Mouse (Mus musculus): Measurements from ENCODE around the gene Trim47. TPM values are rescaled to one million over a fixed set of nuclear protein-coding genes. Genes with fewer than 3 reads are reported as not detected.

Trim47 gene
- total RNA-seq, 2 experiments from 2014 or later, result 21.9 to 31.7 TPM

DNA sequence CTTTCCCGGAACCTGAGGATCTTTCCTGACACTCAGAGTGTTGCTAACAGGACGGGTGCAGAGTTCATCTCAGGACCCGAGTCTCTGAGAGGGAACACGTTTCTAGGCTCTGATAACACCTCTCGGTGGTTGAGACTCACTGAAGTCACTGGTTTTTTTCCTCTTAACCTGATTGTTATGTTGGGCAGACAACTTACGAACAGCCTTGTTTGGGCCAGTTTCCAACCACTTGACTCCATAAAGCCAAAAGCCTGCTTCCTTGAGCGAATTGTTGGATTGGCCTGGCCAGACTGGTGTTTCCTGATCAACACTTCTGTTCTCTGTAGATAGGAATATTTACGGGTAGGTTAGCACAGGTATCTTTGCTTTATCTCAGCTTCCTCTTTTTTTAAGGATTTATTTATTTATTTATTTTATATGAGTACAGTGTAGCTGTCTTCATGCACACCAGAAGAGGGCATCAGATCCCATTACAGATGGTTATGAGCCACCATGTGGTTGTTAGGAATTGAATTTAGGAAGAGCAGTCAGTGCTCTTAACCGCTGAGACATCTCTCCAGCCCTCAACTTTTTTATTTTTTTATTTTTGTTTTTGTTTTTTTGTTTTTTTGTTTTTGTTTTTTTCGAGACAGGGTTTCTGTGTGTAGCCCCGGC, 38.1 kb downstream of the Trim47 start:
- DNase-seq, result no peak

GRCm38 (mm10) chr11:116088188-116088587, 38.8 kb downstream of the Trim47 start:
- DNase-seq, result no peak

- DNase-seq, result peak; percentile 90
Observed at GRCm38 (mm10) chr11:116087194-116088130, 39.5 kb downstream of the Trim47 start.

DNA sequence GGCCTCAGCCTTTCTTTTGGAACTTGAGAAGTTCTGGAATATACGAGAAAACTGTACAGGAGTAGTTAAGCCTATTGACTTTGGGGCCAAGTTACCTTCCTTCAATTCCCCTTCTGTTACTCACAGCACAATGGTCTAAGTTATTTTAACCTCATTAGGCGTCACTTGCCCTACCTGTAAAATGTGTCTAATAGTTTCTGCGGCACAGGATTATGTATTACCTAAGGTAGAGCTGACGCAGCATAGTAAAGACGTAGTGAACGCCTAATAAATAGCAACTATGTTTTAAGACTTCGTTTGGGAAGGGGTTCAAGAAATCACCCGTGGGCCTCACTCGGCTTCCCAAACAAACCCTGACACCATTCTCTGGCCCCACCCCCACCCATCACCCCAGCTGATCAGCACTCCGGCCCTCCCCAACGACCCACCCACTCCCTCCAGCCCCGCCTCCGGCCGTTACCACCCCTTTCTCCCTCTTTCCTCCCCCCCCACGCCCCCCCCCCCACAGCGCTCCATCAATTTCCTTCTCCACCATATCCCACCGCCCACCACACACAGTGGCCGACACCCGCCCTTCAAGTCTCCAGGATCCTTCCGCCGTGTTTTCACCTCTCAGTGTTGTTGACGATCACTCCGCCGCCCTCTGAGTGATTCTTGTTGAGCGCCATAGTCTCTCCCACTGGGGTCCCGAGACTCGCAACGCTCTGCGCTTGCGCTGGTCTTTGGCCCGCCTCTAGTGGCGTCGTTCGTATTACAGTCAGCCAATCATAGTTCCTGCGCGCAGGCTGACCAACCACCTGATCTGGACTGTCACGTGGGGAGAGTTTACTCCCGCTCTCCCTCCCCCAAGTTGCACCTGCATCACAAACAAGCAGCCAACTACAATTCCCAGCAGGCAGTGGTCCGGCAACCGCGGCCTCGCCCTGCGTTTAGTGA, 40.5 kb downstream of the Trim47 start, which contains the start of gene Wbp2:
Wbp2 (minus strand) TSS at position 738 of the 936 bp plus-strand sequence.
- DNase-seq, result peak; percentile 96

DNA sequence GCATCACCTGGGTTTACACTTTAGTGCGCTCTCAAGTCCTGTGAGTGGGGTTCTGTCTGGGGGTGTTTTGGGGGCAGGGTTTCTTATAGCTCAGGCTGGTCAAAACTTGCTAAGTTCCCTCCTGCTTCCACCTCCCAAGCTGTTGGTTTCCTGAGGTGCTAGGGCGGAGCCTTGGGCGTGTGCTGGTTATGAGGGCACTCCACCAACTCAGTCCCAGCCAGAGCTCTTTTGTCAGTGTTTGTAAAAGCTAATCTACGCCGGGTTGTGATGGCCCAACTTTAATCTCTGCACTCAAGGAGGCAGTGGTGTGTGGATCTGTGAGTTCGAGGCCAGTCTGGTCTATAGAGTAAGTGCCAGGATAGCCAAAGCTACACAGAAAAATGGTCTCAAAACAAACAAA, 42.8 kb downstream of the Trim47 start:
- DNase-seq, result no peak

DNA sequence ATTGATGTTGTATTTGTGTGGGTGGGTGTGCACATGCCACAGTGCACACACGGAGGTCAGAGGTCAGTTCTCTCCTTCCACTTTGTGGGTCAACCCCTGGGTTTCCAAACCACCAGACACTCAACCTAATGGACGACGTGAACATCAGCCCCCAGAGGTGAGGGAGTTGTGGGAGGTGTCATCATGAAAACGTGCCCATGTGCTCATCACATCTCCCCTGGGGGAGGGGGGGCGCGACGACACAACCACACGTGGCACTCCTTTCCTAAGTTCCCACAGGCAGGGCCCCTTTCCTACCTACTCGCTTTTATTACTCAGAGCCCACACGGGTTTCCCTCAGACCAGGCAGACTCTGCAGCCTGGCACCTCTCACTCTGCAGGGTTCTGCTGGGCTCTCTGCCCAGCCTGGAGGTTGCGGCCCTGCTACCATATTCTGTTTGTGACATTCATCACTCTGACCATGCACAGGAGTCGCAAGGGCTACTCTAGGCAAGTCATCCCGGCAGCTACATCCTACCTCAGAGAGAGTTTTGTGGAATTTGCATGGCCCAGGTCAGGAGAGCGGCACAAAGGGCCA, 43.8 kb downstream of the Trim47 start:
- DNase-seq, result no peak

DNA sequence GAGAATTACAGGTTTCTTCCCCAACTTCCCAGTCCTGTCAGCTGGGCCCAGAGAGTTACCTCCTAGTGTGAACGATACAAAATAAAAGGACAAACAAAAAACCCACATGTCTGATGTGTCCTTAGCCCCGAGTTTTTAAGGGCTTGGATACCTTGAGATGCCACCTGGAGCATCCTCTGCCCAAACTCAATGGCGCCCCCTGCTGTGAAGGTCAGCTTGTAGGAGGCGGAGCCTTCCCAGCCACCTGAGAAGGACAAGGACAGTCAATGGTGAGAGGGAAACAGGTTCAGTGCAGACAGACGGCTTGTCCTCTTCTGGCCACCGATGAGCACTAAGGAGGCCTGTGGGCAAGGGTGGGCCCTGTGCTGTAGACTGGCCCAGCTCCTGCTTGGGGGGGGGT, 45.9 kb downstream of the Trim47 start:
- peak; percentile 66 for DNase-seq

- no peak for DNase-seq
Observed at GRCm38 (mm10) chr11:116079511-116079910, 47.5 kb downstream of the Trim47 start.

DNA sequence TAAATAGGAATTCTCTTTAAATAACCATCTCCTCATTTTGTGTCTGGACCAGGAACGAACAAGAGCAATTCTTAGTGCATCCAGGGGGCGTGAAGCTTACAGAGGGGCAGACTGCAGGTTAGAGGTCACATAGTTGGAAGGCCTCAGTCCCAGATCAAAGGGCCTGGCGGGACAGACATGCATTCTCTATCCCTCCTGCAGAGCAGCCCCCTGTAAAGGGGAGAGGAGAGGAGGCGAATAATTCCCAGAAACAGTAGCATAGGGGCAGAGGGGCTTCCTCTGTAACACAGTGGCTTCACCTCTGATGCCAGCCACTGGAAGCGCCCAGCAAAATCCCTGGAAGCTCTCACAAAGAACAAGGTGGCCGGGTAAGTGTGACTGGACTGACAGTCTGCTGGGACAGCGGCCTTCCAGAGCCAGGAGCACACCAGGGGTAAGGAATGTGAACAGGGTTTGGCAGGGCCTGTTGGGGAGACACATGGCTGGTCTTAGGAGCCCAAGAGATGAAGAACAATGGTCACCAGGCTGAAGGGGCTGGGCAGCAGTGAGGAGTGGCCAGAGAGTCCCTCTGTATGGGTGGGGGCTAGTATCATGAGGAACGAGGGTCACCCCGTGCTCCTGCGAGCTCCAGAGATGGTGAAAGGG, 48.2 kb downstream of the Trim47 start:
- DNase-seq, result no peak

- no peak for DNase-seq
Observed at GRCm38 (mm10) chr11:116078221-116078620, 48.8 kb downstream of the Trim47 start.

DNA sequence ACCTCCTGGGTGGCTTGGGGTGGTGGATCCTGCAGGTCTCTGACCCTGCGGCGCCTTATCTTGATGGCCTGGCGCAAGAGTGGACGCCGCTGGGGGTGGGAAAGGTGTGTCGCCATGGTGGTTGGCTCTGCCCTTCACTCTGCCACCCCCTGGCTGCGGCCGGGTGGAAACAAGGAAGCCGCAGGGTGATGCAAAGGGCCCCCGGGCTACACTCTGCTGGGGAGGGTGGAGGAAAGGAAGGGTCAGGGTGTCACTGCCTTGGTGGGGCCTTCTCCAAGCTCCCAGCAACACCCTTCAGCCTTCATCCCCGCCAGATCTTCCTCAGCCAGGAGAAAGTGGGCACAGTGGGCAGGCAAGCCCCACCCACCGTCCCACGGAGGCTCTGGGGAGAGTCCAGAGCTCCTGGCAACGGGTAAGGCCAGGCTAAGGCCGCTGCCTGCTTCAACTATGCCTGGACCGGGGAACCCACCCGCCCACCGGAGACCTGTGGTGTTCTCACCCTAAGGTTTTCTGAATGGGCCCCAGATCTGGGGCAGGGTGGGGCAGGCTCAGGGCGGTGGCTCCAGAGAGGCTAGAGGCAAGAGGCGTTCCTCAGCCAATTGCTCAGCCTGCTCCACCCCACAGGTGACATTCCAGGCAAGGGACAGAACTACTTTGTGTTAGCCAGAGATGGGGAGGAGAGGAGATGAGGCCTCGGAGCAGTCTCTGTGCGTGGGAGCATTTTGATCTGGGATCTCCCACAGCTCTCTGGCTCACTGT, 49.4 kb downstream of the Trim47 start, which contains the start of gene Unc13d:
Unc13d (minus strand) TSS at position 516 of the 759 bp plus-strand sequence.
- no peak for DNase-seq

- no peak for DNase-seq
Observed at GRCm38 (mm10) chr11:116076836-116077235, 50.2 kb downstream of the Trim47 start.

DNA sequence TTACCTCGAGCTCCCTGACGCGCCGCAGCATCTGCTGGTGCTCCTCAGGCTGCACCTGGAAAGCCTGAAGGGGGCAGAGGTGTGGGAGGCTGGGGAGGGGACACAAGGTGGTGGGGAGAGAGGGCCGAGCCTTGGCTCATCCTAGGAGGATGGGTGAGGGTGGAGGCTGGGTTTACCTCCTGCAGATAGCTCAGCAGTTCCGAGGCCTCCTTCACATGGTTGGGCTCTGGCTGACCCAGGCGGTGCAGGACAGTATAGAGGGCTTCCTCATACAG, 50.8 kb downstream of the Trim47 start:
- DNase-seq, result no peak

DNA sequence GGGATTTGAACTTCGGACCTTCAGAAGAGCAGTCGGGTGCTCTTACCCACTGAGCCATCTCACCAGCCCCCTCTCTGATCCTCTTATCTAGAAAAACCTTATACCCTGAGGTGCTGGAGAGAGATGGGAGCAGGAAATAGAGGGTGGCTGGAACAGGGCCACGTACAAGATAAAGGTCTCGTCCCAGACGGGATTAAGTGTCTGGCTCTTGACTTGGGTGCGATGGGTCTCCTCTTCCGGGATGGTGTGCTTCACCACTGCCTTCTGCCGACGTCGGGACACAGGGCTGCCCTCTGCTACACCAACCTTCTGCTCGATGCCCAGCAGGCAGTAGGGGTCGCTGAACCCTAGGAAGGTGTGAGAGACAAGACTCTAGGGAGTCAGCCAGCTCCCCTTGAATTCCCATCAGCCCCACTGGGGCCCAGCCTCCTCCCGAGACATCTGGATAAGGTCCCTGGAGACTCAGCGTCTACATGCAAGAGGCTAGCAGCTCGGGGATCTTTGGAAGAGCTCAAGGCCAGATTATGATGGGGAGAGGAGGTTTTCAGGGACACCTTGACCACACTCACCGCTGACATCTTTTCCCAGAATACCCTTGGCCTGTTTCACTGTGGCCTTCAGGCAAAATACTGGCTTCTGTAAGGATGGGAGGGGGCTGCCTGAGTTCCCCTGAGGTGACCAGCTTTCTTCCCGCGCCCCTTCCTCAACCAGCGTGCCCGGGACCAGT, 51.3 kb downstream of the Trim47 start:
- DNase-seq, result no peak

GRCm38 (mm10) chr11:116074436-116074991, 52.5 kb downstream of the Trim47 start:
- DNase-seq, result no peak

DNA sequence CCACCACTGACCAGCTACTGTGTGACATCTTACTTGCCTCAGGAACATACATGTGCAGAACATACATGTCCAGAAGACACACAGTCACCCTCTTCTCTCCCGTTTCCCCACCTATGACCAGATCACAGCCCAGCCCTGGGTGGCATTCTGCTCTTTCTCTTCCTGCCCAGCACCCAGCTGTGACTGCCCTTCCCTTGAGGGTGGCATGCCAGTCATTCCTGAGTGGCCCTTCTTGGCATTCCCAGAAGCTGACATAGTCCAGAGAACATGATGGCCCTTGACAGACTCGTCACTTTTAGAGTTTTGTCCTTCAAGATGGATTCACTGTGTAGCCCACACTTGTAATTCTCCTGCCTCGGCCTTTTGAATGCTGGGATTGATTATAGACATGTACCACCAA, 54.4 kb downstream of the Trim47 start:
- no peak for DNase-seq

DNA sequence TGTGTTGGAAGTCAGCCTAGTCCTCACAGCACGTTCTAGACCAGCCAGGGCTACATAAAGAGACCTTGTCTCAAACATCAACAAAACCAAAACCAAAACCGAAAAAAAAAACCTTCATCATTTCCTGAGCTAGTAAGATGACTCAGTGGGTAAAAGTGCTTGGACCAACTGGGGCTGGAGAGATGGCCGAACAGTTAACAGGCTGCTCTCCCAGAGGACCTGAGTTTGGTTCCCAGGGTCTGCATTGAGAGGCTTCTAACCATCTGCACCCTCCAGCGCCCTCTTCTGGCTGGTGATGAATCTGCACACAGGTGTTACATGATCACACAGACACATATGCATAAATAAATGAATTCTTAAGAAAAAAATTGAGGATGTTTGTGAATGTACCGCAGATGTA, 55.5 kb downstream of the Trim47 start:
- DNase-seq, result no peak

- DNase-seq, result no peak
Observed at GRCm38 (mm10) chr11:116065345-116065744, 61.7 kb downstream of the Trim47 start.

- no peak for DNase-seq
Observed at GRCm38 (mm10) chr11:116064187-116064867, 62.7 kb downstream of the Trim47 start.
